Mouse (Mus musculus) yolk sac, embryonic 10.5 days (tissue): ENCODE results near the gene Fam169a.

Experiments used
- DNase-seq: peaks from one replicate; pipeline ENCODE4 v3.0.0-alpha.2; 2017; ENCODE audit warnings: low spot score

Gene Fam169a

DNA sequence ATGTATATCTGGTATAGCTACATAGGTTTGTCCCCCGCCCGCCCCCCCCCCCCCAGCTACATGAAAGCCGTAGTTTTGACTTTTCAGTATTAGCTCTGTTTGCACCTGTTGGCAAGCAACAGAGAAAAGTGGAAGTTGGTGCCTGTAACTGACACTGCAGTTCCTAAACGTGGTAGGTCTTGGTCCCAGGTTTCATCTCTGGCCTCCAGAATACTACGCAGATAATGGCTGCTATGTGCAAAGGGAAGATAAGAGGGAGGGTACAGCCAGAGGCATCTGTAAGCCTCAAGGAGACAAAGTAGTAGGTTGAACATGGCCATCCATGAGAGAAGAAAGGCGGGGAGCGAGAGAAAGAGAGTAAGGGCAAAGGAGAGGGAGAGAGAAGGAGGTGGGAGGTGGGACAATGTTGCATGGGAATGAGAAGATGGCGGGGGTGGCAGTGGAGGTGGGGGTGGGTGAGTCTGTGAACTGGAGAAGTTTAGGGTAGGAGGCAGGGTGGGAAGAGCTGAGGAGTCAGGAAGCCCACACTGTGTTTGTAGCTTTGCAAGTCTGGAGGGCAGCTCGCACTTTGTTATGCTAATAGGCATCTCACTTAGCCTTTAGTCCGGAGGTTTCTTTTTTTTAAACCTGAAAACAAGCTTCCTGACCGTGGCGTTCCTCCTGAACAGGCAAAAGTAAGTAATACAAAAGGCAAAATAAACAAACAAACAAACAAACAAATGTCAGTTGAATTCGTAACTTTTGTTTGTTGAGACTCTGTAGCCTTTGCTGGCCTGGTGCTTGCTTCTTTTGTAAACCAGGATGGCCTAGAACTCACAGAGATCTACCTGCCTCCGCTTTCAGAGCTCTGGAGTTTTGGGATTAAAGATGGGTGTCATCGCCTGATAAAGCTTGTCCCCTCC is at the start of gene Fam169a:
Gene Fam169a, plus strand, starts transcription at position 638 of the 902 bp plus-strand sequence.
- DNase-seq, result no peak

DNA sequence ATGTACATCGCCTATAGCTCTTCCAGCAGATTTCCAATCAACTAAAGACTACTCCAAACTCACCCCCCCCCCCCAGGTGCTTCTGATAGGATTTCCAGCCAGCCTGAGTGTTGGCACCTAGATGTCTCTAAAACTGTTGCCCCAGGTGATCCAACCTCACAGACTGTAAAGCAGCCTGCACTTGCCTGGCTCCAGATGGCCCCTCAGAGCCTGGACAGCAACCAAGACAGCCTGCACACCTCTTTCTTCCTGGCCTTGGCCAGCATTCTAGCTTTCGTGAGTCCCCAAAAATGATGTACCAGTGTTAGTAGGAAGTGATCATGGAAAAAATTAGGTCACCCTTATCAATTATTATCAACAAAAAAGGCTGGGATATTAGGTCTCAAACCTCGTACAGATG is 49.4 kb upstream of the Fam169a start:
- no peak for DNase-seq

DNA sequence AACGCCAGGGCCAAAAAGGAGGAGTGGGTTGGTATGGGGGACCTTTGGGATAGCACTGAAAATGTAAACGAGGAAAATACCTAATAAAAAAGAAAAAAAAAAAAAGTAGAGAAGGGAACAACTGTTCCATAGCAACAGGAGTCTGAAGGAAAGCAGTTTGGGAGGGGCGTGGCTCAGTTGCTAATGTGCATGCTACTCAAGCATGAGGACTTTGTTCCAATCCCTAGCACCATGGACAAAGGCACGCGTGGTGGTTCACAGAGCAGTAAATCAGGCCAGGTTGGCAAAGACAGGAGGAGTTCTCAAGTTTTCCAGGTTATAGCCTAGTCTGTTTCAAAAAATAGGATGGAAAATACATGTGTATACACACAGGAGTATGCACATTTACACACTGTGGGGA is 47.0 kb upstream of the Fam169a start:
- peak; percentile 40 for DNase-seq

DNA sequence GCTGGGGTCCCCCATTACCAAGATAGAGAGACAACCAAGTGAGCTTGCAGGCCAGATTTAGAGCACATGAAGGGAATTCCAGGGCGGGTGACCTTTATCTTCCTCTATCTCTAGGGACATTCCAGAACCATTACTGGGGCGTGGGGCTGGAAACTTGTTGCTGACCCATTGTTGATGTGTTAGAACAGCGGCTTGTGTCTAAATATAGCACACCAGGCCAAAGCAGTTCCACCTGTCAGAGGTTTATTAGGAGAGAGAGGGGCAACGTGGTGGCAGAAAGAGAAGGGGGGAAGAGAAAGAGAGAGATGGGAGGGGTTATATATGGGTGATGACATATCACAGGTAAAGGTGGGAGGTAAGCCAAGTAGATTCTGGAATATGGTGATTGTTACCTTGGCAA is 45.2 kb upstream of the Fam169a start:
- DNase-seq, result no peak

GRCm38 (mm10) chr13:97030075-97030474 is 37.0 kb upstream of the Fam169a start:
- DNase-seq, result no peak

GRCm38 (mm10) chr13:97034262-97034661 is 32.8 kb upstream of the Fam169a start, which contains the start of gene 1700029F12Rik:
Gene 1700029F12Rik (minus strand): TSS chr13:97034362.
- no peak for DNase-seq

DNA sequence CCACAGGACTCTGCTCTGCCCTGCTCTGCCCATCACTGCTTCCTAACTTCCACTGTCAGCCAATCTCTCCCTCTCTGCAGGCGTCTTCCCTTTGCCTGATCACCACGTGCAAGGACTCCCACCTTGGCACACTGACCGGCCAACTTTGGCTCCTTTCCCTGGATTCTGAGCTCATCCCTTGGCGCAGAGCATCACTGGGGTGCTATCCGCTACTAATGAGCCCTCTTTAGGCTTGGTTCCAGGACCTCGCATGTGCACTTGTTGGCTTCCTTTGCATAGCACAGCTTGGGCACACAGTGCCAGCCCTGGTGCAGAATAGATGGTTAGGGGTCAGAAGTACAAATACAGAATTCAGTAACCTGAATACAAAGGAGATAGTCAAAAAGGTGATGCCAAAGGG is 15.9 kb upstream of the Fam169a start:
- DNase-seq, result no peak

DNA sequence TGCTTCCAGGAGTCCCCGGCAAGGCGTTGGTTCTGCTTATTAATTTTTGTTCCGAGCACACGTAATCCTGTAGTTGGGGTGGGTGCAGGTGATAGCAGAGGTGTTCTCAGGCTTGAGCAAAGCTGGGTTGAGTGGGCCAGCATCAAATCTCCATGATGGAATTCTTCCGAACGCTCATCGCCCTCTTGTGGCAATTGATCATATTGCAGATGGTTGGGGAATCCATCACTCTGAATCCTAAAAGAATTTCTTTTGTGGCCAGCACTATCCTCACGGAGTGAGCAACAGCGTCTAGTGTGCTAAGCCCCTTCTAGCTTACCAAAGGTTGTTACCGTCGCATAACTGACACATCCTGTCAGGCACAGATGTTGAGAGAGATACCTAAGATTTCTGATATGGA is 14.4 kb upstream of the Fam169a start:
- DNase-seq, result peak; percentile 67

DNA sequence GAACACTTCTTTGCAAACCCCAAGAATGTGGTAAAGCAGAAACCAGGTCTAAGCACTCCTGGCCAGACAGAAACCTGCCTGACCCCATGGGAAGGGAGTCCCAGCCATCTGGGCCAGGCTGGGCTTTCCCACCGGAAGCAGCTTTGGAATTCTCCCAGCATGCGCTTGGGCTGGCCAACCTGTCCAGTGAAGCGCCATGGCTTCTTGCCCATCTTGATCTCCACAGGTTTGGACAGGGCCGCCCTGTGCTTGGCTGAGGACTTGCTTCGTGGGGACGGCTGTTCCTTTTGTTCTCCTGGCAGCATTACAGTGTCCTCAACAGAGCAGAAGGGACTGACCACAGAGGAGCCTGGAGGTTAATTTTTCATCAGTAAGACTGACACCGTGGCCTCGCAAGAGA is 13.2 kb upstream of the Fam169a start:
- DNase-seq, result no peak

GRCm38 (mm10) chr13:97057817-97058216 is 9.3 kb upstream of the Fam169a start:
- no peak for DNase-seq

- no peak for DNase-seq
Measured at GRCm38 (mm10) chr13:97059746-97060145, 7.3 kb upstream of the Fam169a start.

DNA sequence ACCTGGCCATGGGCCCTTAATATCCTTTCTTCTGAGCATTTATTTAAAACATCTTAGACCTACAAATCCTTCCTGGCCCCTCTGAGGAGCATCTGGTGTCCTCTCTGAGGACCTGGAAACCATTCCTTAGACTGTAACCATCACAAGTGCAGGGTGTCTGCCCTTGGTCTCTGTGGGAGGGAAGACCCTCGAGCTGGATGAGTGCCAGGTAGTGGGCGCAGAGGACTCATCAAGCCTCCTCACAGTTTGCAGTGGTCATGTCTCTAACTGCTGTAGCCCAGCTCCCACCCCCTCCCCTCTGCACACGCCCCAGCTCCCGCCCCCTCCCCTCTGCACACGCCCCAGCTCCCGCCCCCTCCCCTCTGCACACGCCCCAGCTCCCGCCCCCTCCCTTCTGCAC is 6.8 kb upstream of the Fam169a start:
- DNase-seq, result no peak

- DNase-seq, result no peak
Measured at GRCm38 (mm10) chr13:97062151-97062550, 4.9 kb upstream of the Fam169a start.

- DNase-seq, result no peak
Measured at GRCm38 (mm10) chr13:97063431-97063830, 3.7 kb upstream of the Fam169a start.

- no peak for DNase-seq
Measured at GRCm38 (mm10) chr13:97064413-97064812, 2.7 kb upstream of the Fam169a start.

- DNase-seq, result peak; percentile 50
Measured at GRCm38 (mm10) chr13:97064844-97065621, 2.1 kb upstream of the Fam169a start.

DNA sequence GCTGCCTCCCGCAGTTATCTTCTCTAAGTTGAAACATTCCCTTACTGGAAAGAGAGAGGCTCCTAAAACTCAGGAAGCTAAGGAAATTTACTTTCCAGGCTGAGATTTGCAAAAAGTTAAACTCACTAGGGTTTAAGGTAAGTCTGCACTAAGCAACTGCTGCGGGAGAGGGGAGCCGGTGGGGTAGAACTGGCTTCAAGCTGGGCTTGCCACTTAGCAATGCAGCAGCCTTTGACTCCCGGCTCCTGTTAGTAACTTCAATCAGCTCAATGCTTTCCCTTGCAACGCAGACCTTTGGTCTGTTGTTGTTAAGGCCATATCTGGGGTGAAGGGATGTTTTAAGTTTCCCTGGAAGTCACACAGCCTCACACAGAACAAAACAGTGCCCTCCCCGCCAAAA is 605 bp downstream of the Fam169a start:
- DNase-seq, result peak; percentile 39

DNA sequence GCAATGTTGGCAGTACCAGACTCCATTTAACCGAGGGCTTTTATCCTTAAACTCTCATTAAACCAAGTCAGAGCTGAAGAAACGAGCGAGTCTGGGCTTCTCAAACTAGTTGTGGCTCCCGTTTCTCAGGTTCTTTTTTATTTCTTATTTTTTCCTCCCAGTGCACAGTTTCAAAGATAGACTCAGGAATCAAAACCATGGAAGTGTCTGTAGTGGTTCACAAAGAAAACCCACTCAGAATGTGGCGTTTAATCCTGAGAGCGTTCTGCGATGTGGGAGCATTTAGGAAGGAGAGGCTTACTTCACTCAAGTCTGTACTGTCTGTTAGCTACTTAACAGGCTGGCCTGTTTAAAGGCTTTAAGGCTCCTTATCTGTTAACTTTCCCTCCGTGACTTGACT is 1.1 kb downstream of the Fam169a start:
- DNase-seq, result no peak

DNA sequence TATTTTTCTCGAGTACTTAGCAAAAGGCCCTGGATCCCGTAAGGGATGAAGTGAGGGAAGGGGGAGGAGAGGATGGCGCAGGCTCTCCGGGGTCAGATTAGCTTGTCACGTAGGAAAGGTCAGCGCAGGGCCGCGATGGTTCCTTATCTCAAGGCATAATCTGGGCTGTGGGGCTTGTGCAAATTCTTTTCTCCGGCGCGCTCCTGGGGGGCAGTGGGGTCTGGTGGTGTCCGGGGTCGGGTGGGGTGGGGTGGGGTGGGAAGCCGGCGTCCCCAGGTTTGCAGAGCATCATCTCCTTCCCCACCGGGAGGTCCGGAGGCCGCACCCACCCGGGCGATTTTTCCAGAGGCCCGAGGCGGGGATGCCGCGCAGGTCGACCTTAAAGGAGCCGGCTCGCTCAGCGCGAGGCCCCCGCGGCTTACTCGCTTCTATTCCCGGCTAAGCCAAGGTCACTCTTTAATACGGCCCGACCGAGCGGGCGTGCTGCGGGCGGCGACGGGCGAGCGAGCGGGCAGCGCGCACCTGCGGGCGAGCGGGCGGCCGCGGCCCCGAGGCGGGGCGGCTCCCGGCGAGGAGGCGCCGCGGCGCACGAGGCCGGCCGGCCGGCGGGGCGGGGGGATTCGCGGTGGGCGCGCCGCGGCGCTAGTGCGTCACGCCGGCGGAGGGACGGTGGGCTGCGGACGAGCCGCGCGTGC is 4.0 kb downstream of the Fam169a start:
- peak; percentile 72 for DNase-seq

DNA sequence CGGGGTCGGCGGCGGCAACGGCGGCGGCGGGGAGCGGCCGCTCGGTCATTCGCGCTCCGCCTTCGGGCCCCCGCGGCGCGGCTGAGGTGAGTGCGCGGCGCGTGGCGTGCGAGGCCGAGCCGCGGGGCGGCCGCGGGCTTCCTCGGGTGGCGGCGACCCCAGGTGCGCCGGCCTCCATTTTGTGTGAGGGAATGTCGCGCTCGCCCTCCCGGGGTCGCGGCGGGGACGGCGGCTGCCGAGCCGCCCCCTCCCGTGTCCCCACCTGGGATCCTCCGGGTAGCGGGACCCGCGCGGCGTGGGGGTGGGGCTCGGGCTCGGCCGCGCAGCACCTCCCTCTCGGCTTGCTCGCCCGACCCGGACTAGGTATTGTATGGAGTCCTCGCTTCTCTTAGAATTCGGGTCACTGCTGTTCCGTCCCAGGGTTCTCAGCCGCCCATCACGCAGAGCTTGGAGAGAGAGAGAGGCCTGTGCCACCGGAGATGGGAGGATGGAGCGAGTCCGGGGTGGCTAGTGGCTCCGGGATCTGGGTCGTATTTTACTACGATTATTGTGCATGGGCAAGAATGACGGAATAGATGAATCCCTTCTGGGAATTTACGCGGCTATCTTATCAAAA is 4.6 kb downstream of the Fam169a start:
- peak; percentile 59 for DNase-seq

DNA sequence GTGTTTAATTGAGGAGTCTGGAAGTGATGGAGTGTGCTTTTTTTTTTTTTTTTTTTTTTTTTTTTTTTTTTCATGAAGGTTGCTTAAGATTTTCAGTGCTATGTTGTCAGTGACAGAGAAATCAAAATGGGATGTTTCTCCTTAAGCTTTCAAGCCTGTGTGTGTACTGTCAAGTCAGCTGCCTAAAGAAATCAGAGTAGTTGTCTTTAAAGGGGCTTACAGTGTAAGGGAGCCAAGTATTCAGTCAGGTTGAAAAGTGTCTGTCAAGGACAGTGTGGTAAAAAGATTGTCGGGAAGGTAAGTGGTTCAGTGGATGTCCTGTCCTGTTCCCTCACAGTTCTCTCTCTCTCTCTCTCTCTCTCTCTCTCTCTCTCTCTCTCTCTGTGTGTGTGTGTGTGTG is 6.4 kb downstream of the Fam169a start:
- no peak for DNase-seq

DNA sequence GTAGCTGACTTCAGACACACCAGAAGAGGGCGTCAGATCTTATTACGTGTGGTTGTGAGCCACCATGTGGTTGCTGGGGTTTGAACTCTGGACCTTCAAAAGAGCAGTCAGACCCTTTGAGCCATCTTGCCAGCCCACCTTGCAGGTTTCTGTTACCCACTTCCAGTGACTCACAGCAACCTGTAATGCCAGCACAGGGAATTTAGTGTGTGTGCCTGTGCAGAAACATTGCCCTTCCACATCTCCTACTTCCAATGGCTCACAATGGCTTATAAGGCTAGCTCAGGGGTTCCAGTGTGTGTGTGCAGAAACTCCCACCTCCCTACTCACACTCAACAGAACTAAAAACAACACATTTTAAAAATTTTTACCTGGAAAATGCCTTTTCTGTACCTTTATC is 10.5 kb downstream of the Fam169a start:
- DNase-seq, result no peak
